Mouse (Mus musculus) CD8-positive naive resting alpha-beta T cell, adult 2 months (primary cell): ENCODE measurements around the gene Lhfpl5.

ENCODE experiments used
- DNase-seq, 2 experiments: peaks; one replicate each; pipeline ENCODE4 v3.0.0; 2022; ENCODE audit warnings: low read depth in 2 of 2, low spot score in 2 of 2

Lhfpl5 gene

DNA sequence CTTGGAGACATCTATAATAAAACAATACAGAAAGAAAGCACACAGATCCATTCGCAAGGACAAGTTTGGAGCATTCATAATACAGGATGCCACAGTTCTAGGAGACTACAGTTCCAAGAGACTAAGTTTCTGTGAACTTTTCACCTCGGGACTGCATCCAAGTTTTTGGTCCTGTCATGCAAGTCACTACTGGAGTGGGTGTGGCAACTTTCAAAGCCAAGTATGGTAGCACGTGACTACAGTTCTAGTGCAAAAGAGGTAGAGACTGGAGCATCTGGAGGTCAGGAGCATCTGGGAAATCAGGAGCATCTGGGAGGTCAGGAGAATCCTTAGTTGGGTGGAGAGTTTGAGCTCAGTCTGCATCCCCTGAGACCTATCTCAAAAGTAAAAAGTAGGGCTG is 3.6 kb upstream of the Lhfpl5 start:
- DNase-seq = no peak

DNA sequence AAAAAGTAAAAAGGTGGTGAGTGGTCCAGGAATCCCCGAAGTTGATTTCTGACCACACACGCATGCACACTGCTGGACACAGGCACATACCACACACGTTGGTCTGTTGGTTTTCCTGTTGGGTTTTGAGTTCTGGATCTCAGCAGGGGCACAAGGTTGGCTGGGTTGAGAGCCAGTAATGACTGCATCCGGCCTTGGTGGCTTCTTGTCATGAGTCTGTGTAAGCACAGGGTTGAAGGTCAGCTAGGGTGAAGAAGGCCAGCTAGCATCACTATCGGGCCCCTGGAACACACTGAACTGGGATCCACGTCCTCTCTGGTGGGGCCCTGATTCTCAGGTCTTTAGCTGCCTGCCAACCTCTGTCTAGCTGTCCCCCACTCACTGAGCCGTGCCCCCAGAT is 2.9 kb upstream of the Lhfpl5 start:
- DNase-seq = no peak

DNA sequence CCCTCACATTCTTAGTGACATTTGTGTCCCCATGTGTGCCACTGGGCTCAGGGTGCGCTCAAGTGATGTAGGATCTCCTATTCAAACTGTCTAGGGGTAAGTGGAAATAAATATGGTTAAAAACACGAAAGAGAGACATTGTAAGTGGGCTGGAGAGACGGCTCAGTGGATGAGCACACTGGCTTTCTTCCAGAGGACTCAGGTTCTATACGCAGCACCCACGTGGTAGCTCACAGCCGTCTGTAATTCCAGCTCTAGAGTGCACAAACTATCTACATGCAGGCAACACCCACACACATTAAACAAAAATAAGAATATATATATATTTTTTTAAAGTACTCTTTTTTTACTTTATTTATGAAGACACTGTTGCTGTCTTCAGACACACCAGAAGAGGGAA is 2.5 kb upstream of the Lhfpl5 start:
- DNase-seq = no peak

DNA sequence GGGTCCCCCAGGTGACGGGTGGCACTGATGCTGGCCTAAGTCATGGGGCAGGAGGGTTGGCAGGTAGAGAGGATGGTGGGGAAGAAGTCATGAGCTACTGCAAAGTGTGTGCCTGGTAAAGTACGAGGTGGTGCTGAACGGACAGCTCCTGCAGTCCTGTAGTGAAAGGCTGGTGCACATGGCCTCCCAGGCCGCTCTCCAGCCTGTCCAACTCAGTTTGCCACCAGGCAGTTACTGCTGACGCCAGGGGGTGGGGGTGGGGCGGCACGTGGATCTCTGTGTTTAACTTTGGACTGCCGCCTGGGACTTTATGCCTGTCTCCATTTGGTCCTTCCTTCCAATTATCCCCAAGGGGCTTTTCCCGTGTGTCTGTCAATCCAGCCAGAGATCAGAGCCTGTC is 5.0 kb downstream of the Lhfpl5 start:
- DNase-seq = peak; percentile 27 to 37

DNA sequence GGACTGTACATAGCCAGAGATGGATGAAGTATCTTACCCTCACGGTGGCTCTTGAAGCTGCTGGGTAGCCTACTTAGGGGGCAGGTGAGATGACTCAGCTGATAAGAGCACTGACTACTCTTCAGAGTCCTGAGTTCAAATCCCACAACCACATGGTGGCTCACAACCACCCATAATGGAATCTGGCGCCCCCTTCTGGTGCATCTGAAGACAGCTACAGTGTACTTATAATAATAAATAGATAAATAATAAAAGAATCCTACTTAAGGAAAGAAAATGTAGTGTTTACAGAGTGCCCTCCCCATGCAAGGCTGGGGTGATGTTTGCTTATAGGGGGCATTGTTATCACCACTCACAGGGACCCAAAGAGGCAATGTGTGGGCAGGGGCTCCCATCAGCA is 5.6 kb downstream of the Lhfpl5 start:
- DNase-seq = no peak

DNA sequence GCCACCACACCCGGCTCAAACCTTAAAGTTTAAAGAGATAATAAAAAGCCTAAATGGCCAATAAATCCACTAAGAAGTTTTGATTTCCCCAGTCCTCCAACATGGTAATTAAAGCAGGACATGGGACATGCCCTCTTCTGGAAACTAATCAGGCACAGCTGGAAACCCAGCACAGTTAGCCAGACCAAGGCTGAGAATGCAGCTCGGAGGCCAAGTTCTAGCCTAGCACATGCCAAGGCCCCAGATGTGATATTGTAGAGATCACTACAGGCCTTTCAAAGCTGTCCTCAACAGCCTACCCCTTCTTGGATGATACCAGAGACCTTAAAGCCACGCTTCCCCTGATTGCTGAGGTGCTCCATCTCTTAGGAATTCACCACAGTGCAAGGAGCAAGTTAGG is 11.1 kb downstream of the Lhfpl5 start:
- DNase-seq = no peak

DNA sequence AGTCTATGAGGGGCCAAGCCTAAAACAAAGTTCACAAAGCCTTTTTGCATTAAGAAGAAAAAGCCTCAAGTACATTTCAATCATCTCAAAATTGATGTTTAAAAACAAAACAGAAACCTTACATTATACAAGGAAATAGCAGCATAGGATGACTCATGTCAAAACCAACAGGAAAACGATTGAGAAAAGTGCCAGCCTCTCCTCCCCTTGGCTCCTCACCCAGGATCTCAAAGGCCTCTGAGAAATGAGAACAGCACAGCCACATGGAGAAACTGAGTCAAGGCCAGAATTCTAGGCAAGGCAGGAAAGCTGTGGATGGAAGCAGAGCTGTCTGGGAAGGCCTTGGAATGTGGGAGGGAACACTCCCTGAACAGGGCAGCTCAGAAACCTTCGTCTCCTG is 13.2 kb downstream of the Lhfpl5 start:
- no peak for DNase-seq

DNA sequence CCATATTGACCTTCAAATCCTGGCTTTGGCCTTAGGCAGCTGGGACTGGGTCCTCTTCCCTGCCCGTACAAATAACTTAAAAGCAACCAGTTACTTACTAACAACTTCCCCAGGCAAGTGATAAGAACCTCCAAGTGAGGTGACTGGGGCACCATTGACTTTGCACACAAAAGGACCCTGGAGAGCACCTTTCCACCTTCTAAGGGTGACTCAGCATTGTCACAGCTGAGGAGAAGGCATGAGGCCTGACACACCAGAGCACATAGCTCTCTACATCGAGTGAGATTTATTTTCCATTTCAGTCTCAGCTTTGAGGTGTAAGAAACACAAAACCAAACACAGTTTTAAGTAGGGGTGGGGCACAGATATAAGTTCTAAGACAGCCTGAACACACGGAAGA is 15.2 kb downstream of the Lhfpl5 start:
- DNase-seq = no peak

DNA sequence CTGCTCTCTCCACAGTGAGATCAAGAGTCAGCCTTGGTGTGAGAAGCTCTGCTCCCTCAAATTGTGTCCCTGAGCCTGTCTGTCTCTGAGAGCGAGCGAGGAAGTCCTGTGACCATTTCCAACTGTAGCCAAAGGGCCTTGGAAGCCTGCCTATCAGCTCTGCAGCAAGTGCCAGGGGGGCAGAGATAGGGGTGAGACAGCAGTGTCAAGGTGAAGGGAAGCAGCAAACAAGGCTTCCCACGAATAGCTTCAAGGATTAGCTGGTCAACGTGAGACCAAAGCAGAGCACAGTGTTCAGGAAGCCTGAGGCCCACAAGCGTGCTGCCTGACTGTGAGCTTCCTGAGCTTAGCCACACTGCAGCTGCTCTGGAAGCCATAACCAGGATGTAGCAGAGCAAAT is 16.0 kb downstream of the Lhfpl5 start:
- no peak for DNase-seq

DNA sequence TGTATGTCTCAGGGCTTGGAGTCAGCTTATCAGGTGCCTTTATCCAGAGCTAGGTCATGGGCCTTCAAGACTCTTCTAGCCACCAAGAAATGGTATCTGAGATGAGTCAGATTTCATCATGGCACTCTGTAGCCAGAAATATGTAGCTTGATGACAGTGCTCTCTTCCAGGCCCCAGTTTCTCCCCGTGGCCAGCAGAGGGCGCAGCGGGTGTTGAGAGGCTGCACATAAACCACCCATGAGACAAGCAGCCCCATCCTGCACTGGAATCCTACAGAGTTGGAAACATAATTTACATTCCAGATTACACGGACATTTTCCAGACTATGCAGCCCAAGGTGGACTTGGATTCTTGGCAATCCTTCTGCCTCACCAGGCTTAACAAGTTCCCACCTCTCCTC is 17.6 kb downstream of the Lhfpl5 start:
- DNase-seq = peak; percentile 76 to 86

DNA sequence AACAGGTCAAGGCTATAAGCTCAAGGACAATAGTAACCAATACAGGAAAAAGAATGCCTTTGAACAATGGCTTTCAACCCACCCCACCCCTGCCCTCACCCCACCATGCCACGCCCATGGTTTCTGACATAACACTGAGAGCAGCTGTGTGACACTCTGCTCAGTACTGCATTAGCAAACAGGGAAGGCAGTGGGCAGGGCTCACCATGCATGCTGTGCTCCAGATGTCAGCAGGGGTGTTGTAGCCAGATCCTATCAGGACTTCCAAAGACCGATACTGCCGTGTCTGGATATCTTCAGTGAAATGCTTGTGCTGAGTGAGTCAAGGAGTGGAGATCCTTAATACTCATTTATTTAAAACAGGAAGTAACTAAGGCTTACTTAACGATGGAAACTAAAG is 18.5 kb downstream of the Lhfpl5 start:
- peak in 1 of 2 experiments; percentile 22 for DNase-seq

DNA sequence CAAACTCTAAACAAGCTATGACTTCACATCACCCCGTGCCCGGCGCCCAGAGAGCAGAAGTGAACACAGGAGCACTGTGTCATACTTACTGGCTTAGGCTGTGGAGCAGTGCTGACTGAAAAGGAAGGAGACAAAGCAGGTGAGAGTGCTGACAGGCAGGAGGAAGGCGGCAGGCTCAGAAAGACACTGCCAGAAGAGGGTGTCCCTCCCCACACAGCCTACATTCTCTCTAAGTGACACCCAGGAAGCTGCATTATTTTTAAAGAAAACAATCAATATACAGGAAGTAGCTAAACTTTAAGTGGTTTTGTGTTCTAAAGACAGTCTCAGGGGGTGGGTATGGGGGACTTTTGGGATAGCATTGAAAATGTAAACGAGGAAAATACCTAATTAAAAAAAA is 25.3 kb downstream of the Lhfpl5 start:
- no peak for DNase-seq

DNA sequence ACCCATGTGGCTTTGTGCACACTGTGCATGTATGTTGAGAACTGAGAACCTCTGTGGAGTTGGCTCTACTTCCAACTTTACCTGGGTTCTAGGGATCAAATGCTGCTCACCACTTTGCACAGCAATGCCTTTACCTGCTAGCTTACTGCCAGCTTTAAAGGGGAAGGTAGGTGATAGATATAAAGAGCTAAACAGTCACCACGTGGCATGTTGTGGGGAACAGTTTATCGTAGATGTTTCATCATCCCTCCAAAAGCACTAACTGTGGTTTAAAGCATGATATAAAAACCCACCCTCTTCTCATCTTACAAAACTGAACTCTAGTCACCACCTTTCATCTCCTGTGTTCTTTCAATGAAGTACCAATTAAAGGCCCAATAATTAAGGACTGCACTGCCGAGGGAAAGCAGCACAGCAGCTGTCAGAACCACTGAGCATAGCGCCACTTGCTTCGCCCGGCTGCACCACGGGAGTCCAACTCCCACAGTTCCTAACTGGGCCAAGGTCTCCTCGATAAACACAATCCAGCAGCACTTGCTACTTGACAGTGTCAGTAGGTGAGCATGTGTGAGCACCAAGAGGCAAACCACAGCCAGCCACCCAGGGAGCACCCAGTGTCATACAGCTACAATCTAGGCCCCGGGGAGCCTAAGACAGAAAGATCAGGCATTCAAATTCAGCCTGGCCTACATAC is 26.3 kb downstream of the Lhfpl5 start:
- no peak for DNase-seq

DNA sequence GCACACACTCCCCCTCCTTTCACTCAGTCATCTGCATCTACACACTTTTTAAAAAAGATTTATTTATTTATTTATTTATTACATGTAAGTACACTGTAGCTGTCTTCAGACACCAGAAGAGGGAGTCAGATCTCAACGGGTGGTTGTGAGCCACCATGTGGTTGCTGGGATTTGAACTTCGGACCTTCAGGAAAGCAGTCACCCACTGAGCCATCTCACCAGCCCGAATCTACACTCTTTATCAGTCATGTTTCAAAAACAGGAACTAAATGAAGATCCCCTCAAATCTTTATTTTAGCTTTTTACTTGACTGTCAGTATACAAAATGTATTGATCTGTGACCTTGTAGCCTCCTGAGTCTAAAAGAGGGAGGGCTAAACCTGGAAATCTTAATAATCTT is 34.1 kb downstream of the Lhfpl5 start:
- no peak for DNase-seq

DNA sequence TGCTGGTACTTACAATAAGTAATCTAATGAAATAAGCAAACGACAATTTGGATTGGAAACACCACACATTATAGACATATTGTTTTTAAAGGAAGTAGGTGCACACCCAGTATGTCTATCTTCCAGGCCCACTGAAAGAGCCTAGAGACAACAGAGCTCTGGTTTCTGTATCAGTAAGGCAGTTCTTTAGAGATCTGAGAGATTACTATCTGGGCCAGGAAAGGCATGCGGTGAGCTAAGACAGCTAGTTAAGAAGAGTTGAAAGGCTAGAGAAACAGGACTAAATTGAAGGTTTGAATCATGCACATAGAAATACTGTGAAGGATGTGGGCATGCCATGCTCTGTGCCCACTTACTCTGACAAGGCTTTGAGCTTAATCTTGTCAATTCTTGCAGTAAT is 37.2 kb downstream of the Lhfpl5 start:
- DNase-seq = peak; percentile 71 to 76

DNA sequence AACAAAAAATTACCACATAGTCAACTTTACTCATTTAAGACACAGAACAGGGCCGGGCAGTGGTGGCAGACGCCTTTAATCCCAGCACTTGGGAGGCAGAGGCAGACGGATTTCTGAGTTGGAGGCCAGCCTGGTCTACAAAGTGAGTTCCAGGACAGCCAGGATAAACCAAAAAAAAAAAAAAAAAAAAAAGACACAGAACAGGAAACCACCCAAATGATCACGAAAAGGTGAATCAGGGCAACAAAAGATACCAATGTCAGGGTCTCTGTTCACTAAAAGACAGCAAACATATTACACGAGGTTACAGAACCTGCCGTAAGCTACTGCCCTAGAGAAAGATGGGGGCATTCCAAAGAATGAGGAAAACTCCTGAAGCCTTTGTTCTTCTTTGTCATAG is 37.7 kb downstream of the Lhfpl5 start:
- DNase-seq = no peak

DNA sequence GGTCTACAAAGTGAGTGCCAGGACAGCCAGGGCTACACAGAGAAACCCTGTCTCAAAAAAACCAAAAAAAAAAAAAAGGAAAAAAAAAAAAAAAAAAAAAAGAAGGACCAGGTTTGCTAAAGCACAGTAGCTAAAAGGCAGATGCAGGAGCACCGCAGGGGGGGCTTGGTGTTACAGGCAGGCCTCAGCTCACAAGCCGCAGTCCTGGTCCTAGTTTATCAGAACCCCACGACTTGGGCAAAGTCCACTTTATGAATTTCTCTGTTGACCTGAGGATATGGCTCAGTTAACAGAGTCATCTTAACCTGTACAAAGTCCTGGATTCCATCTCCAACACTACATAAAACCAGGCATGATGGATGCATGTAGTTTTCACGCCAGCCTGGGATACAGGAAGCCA is 39.9 kb downstream of the Lhfpl5 start:
- no peak for DNase-seq

DNA sequence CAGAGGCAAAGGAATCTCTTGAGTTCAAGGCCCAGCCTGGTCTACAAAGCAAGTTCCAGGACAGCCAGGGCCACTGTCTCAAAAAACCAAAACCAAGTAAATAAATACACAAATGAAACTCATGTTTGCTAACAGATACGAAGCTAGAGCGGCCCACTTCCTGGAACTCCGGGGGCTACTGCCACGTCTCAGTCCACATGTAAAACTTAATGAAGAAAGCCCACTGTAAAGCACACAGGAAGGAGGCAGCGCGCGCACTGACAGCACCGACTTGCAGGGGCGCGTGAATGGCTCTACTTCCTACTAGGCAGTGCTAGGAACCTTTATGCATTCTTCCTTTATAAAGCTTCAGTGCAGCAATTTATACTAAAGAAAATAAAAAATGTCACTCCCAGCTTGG is 42.2 kb downstream of the Lhfpl5 start:
- DNase-seq = peak in 1 of 2 experiments; percentile 51

DNA sequence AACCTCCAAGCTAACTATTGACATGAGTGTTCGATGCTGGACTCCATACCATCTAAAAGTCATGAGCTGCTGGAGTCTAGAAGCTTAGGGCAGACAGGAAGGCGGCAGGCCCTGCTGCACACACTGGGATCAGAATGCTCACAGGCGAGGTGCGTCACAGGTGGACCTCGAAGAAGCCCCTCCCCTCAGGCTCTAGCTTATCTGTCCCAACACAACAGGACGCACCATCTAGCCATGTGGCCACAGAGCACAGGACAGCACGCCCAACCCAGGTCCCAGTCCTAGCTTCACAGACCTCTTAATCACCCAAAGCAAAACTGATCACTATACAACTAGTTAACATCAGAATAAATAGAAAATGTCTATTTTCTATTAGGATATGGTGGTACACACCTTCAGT is 42.7 kb downstream of the Lhfpl5 start:
- no peak for DNase-seq

DNA sequence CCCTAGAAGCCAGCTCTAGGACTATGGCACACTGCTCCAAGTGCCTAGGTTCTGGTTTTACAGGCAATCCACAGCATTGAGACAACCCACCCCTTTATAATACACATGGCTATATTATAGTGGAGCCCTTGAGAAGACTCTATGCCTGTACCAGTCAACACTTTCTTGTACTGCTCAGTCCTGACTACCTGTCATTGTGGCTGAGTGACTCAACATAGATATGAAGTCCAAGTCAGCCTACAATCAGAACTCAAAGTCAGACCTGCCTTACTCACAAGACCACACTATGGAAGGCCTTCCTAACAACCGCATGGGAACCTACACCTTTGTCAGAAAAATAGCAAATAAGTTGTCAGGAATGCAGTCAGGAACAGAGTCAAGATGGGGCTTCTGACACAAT is 43.3 kb downstream of the Lhfpl5 start:
- no peak for DNase-seq

DNA sequence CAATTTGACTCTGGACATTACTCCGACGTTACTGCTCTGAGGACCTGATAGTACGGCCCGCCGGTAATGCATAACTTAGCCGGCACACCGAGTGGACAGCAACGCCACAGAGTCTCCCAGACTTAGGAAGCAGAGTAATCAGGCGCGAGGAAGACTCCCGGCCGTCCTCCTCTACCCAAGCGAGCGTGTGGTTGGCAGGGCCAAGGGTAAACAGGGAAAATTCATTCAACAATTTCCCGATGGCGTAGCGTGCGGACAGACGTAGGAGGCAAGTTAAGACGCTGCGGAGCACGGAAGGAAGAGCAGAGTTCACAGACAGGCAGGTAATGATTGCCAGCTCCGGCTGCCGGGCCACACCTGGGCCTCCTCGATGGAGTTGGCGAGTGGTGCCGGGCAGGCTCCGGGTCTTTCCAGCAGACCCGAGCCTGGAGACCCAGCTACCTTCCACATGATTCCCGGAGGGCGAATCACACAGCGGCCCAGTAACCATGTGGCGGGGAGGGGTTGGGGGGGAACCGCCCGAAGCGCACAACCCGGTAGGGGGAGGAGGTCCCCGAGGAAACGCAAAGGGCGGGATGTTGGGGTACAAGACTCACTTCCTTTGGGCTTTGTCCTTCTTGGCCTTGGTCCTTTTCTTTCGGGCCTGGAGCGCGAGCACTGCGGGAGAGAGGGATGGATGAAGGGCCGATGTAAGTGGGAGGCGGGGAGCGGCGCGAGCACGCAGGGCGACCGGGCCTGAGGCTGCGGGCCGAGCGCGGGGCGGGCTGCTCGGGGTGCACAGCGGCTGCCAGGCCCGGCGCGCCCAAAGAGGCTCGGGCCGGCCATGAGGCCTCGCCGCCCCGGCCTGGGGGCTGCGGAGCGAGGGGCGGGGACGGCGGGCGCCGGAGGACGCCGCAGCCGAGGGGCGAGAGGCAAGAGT is 46.2 kb downstream of the Lhfpl5 start:
- DNase-seq = peak; percentile 34 to 58

DNA sequence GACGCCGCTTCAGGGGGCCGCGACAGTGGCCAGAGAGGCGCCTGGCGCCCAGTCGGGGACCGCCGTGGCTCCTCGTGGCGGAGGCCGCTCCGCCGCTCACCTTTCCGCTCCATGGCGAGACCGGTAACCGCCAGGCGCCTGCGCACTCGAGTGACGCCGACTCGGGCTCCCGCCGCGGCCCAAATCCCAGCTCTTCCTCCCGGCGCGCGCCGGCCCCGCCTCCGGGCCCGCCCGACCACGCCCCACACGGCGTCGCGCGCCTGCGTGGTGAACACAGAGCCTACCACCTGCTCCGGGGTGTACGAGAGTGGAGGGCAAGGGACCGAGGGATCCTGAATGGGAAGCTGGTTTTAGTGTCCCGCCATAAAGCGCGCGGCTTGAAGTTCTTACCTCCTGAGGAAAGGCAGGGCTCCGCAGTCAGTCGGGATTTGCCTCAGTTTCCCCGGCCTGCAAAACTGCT is 46.9 kb downstream of the Lhfpl5 start, which contains the start of gene Srpk1:
Srpk1 (minus strand) TSS at position 410 of the 460 bp plus-strand sequence.
- peak; percentile 66 to 71 for DNase-seq
